Mouse (Mus musculus) erythroblast, embryonic 14.5 days (primary cell): ENCODE results near the gene Klhdc3. TPM values are rescaled to one million over a fixed set of nuclear protein-coding genes. Genes with fewer than 3 reads are reported as not detected.

Experiments
- H3K27me3 ChIP-seq: 2 replicates; pipeline ENCODE4 v1.6.1; 2012; ENCODE audit warnings: inconsistent platforms; ENCODE audit not compliant: control insufficient read depth
- H3K36me3 ChIP-seq: 2 replicates; pipeline ENCODE4 v1.6.1; 2012; ENCODE audit warnings: mild to moderate bottlenecking, inconsistent platforms; ENCODE audit not compliant: control insufficient read depth
- H3K4me1 ChIP-seq: 2 replicates; pipeline ENCODE4 v1.6.1; 2012; ENCODE audit warnings: inconsistent platforms; ENCODE audit not compliant: control insufficient read depth
- H3K4me3 ChIP-seq: replicated peaks from 2 replicates; pipeline ENCODE3; 2012; ENCODE audit warnings: moderate library complexity, mild to moderate bottlenecking, inconsistent platforms
- H3K9me3 ChIP-seq: 2 replicates; pipeline ENCODE4 v1.6.1; 2012; ENCODE audit warnings: low read length, inconsistent platforms, mixed read lengths; ENCODE audit not compliant: control insufficient read depth
- GATA1 ChIP-seq: IDR thresholded peaks from 2 replicates; pipeline ENCODE4 v1.6.1; 2012; ENCODE audit warnings: low read length, inconsistent platforms, mixed read lengths
- TAL1 ChIP-seq: IDR thresholded peaks from 3 replicates; pipeline ENCODE4 v1.6.1; 2012; ENCODE audit warnings: low read length, inconsistent platforms, mixed read lengths
- polyA plus RNA-seq: library from polyadenylated mRNA; stranded (reverse); fragments of >175 nt; gene quantifications from 2 replicates; pipeline ENCODE4 v1.2.3, GENCODE M21; 2012

Gene Klhdc3
- polyA plus RNA-seq, 1 experiment, result 23.8 TPM

DNA sequence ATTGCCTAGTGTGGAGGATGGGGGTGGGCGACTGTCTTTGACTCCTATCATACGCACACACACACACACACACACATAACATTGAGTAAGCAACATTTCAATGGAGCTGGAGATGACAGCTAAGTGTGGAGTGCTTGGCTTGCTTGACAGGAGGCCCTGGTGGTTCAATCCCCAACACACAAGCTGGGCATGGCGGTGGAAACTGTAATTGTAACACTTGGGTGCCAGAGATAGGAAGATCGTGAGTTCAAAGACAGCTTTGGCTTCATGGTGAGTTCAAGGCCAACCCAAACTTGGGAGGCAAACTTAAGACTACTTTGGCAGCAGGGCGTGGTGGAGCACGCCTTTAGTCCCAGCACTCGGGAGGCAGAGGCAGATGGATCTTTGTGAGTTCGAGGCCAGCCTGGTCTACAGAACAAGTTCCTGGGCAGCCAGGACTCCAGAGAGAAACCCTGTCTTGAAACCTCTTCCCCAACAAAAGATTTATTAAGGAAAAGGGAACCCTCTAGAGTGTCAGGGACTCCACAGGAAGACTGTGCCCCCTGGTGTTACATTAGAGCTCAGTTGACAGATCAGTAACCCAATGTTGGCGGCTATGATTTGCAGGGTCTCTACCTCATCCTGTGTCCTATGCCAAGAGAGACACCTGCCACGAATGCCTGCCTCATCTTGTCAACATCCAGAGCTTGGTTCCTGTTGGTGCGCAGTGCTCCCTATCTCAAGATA, 34.2 kb upstream of the Klhdc3 start:
- Histone ChIP-seq H3K4me3 (no peak overlapping the region), H3K27me3 (no peaks in the 10 kb centered on the region), H3K9me3 (no peaks in the 10 kb centered on the region), H3K36me3 (peaks cover 37% of the 10 kb centered on the region), H3K4me1 (peaks cover 34% of the 10 kb centered on the region)
- TF ChIP-seq TAL1, result no peak
- TF ChIP-seq GATA1, result no peak

DNA sequence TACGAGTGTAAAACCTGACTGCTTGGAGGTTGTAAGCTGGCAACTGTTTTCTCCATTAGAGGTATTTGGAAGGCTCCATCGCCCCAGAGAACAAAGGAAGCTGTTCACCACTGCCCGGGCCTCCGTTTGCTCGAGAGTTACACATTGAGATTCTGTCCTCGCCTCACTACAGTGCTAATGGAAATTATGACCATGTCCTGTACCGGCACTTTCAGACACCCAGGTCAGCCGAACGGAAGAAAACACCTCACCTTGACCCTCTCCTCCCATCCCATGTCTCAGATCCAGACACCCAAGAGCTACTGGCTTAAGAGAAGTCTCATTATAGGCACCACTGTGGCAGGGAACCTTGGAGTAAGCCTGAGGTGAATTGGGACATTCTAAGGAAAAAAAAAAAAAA, 33.1 kb upstream of the Klhdc3 start:
- Histone ChIP-seq H3K4me3 (no peak overlapping the region), H3K9me3 (peaks cover 2% of the 10 kb centered on the region; the same call in 1 of the 2 replicates), H3K36me3 (peaks cover 37% of the 10 kb centered on the region), H3K4me1 (peaks cover 34% of the 10 kb centered on the region), H3K27me3 (no peaks in the 10 kb centered on the region)
- no peak for TF ChIP-seq GATA1
- TF ChIP-seq TAL1, result no peak

DNA sequence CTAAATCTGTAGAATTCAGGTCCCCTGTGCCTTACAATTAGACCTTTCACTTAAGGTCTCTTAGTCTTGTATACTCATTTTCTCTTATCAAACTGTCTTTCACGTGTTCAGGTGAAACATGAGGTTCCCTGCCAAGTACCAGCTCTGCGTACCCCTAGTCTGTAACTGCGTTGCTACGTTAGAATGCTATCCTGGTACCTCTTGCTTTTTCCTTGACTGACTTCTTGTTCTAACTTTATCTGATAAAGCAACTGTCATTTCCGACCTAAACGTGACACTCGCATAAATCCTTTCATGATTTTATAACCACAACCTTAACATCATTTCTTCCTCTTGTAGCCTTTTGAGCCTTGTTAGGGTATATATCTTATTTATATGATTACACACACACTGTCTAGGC, 31.7 kb upstream of the Klhdc3 start:
- Histone ChIP-seq H3K36me3 (peaks cover 36% of the 10 kb centered on the region), H3K27me3 (no peaks in the 10 kb centered on the region), H3K9me3 (peaks cover 2% of the 10 kb centered on the region; the same call in 1 of the 2 replicates), H3K4me3 (peak overlapping the region; percentile 99), H3K4me1 (peaks cover 34% of the 10 kb centered on the region)
- TF ChIP-seq GATA1 (no peak), TAL1 (no peak)

- Histone ChIP-seq H3K4me1 (peaks cover 34% of the 10 kb centered on the region), H3K36me3 (peaks cover 32% of the 10 kb centered on the region)
Observed at GRCm38 (mm10) chr17:46711612-46712271, 31.0 kb upstream of the Klhdc3 start.

GRCm38 (mm10) chr17:46710959-46711597, 30.4 kb upstream of the Klhdc3 start, which contains the start of gene Pex6:
Pex6 (plus strand) TSS chr17:46711463.
- H3K9me3 ChIP-seq, result peaks cover 2% of the 10 kb centered on the region; the same call in 1 of the 2 replicates
- H3K4me1 ChIP-seq, result peaks cover 38% of the 10 kb centered on the region
- peaks cover 4% of the 10 kb centered on the region; the same call in 1 of the 2 replicates for H3K27me3 ChIP-seq
- no peak for TF ChIP-seq TAL1
- TF ChIP-seq GATA1, result no peak
- H3K4me3 ChIP-seq, result peak within 1 kb of the TSS; percentile 99
- H3K36me3 ChIP-seq, result peaks cover 27% of the 10 kb centered on the region

More at GRCm38 (mm10) chr17:46711612-46712271, 31.0 kb upstream of the Klhdc3 start:
- H3K27me3 ChIP-seq, result peaks cover 2% of the 10 kb centered on the region; the same call in 1 of the 2 replicates
- H3K4me3 ChIP-seq, result peak overlapping the region; percentile 99
- TF ChIP-seq GATA1 (no peak), TAL1 (no peak)
- H3K9me3 ChIP-seq, result peaks cover 2% of the 10 kb centered on the region; the same call in 1 of the 2 replicates

DNA sequence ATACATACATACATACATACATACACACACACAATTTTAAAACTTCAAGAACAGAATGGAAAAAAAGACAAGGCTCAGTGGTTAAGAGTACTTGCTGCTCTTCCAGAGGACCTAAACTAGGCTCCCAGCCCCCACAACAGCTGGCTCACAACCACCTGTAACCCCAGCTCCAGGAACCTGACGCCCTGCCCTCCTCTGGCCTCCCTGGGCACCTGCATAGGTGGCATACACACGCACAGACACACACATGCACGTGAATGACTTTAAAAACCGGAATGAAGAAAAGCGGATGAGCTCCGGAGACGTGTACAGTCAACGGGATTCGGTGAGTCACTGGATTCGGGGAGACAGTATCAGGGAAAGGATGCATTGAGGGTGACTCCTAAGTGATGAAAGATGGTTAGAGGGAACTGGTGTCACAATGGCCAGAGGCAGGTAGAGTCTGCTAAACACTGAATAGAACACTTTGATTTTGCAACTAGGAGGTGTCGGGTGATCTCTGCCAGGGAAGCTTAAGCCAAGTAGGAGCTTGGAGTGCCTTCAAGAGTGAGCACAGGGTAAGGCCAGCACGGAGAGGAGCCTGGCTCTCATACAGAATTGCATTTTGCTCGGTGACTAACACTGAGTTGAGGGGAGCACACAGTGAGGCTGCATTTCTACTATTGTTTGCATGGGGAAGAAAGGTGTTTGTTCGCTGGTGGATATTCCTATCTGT, 25.8 kb upstream of the Klhdc3 start:
- Histone ChIP-seq H3K4me3 (no peak overlapping the region), H3K4me1 (peaks cover 56% of the 10 kb centered on the region), H3K27me3 (peaks cover 4% of the 10 kb centered on the region; the same call in 1 of the 2 replicates), H3K9me3 (peaks cover 2% of the 10 kb centered on the region; the same call in 1 of the 2 replicates), H3K36me3 (peaks cover 3% of the 10 kb centered on the region)
- TF ChIP-seq TAL1, result no peak
- no peak for TF ChIP-seq GATA1

- H3K9me3 ChIP-seq, result peaks cover 2% of the 10 kb centered on the region; the same call in 1 of the 2 replicates
- H3K27me3 ChIP-seq, result peaks cover 4% of the 10 kb centered on the region; the same call in 1 of the 2 replicates
- TF ChIP-seq TAL1 (no peak), GATA1 (no peak)
- H3K36me3 ChIP-seq, result peaks cover 12% of the 10 kb centered on the region
- peaks cover 54% of the 10 kb centered on the region for H3K4me1 ChIP-seq
- peak within 1 kb of the TSS; percentile 92 for H3K4me3 ChIP-seq
Observed at GRCm38 (mm10) chr17:46704887-46705835, 24.4 kb upstream of the Klhdc3 start, which contains the start of gene Ppp2r5d. Ppp2r5d (minus strand) TSS chr17:46705111.
